Mouse (Mus musculus): ENCODE data around the gene Nkrf.

Nkrf gene

GRCm38 (mm10) chrX:36863766-36864608 lies 38.7 kb downstream of the Nkrf start:
- peak; percentile 76 for DNase-seq (ENCODE audit: extremely low spot score, low spot score)

- DNase-seq (ENCODE audit: extremely low spot score, low spot score) = no peak
Measured at GRCm38 (mm10) chrX:36852631-36853030, 50.1 kb downstream of the Nkrf start.

GRCm38 (mm10) chrX:36847152-36847551 lies 55.5 kb downstream of the Nkrf start:
- DNase-seq (ENCODE audit: extremely low spot score, low spot score) = no peak

DNA sequence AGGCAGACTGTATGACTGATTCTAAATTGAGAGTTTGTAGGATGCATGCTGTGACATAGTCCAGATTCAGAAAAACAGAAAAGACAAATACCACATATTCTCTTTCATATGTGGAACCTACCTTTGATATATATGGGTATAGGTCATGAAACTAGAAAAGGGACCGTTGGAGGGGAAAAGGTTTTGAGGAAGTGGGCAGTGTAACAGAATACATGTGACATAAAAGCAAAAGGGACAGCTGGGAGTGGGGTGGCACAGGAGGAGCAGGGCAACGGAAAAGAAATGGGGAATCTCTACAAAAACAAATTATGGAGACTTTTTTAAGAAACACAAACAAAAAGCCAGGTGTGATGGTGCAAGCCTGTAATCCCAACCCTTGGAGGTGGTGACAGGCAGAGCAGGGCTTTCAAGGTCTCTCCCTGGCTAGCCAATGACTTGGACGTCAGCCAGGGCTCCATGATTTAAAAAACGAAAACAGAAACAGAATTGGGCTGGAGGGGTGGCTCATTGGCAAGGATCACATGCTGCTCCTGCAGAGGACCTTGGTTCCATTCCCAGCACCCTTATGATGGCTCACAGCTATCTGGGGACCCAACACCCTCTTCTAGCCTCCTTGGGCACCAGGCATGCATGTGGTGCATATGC lies 59.2 kb downstream of the Nkrf start:
- no peak for DNase-seq (ENCODE audit: extremely low spot score, low spot score)

GRCm38 (mm10) chrX:36841698-36842097 lies 61.0 kb downstream of the Nkrf start:
- no peak for DNase-seq (ENCODE audit: extremely low spot score, low spot score)

DNA sequence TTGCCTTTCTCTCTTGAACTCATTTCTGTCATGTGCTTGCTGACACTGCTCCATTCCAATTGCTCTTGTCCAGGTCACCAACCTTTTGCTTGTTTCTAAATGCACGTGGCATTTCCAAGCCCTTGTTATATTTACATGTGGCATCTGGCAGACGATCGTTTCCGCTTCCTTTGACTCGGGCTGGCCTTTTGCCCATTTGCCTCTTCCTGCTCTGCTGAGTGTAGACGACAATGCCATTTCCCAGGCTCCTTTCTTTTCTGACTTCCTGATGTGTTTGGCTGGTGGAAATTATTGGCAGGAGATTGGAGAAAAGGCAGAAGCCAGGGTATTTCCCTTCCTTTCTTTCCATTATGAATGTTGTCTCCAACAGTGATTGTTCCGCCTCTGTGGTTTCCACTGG lies 63.3 kb downstream of the Nkrf start:
- DNase-seq (ENCODE audit: extremely low spot score, low spot score) = no peak
